Mouse (Mus musculus): ENCODE data around the gene 1110002E22Rik.

The 1110002E22Rik gene

GRCm38 (mm10) chr3:138064732-138065645 is at the start of gene 1110002E22Rik:
1110002E22Rik (plus strand) TSS chr3:138065052.
- DNase-seq (ENCODE audit: low spot score), result no peak

- no peak for DNase-seq (ENCODE audit: low spot score)
These were observed 48.0 kb upstream of the 1110002E22Rik start for GRCm38 (mm10) chr3:138016810-138017209.

GRCm38 (mm10) chr3:138022003-138022402 is 42.8 kb upstream of the 1110002E22Rik start:
- DNase-seq (ENCODE audit: low spot score), result no peak

GRCm38 (mm10) chr3:138022651-138023050 is 42.2 kb upstream of the 1110002E22Rik start:
- DNase-seq (ENCODE audit: low spot score), result no peak

- DNase-seq (ENCODE audit: low spot score), result no peak
These were observed 38.6 kb upstream of the 1110002E22Rik start for GRCm38 (mm10) chr3:138026286-138026685.

- no peak for DNase-seq (ENCODE audit: low spot score)
These were observed 37.1 kb upstream of the 1110002E22Rik start for GRCm38 (mm10) chr3:138027575-138028362.

GRCm38 (mm10) chr3:138029351-138029750 is 35.5 kb upstream of the 1110002E22Rik start:
- DNase-seq (ENCODE audit: low spot score), result no peak

- DNase-seq (ENCODE audit: low spot score), result no peak
These were observed 34.3 kb upstream of the 1110002E22Rik start for GRCm38 (mm10) chr3:138030563-138030962.

- DNase-seq (ENCODE audit: low spot score), result no peak
These were observed 30.9 kb upstream of the 1110002E22Rik start for GRCm38 (mm10) chr3:138033986-138034385.

GRCm38 (mm10) chr3:138040938-138041337 is 23.9 kb upstream of the 1110002E22Rik start:
- no peak for DNase-seq (ENCODE audit: low spot score)

GRCm38 (mm10) chr3:138041591-138042301 is 23.1 kb upstream of the 1110002E22Rik start:
- DNase-seq (ENCODE audit: low spot score), result no peak

GRCm38 (mm10) chr3:138043316-138043715 is 21.5 kb upstream of the 1110002E22Rik start:
- DNase-seq (ENCODE audit: low spot score), result no peak

GRCm38 (mm10) chr3:138049555-138049954 is 15.3 kb upstream of the 1110002E22Rik start:
- DNase-seq (ENCODE audit: low spot score), result no peak

- DNase-seq (ENCODE audit: low spot score), result no peak
These were observed 14.1 kb upstream of the 1110002E22Rik start for GRCm38 (mm10) chr3:138050772-138051171.

GRCm38 (mm10) chr3:138051431-138051830 is 13.4 kb upstream of the 1110002E22Rik start:
- no peak for DNase-seq (ENCODE audit: low spot score)

GRCm38 (mm10) chr3:138053969-138054368 is 10.9 kb upstream of the 1110002E22Rik start:
- no peak for DNase-seq (ENCODE audit: low spot score)

GRCm38 (mm10) chr3:138056976-138057375 is 7.9 kb upstream of the 1110002E22Rik start:
- no peak for DNase-seq (ENCODE audit: low spot score)

GRCm38 (mm10) chr3:138058226-138058625 is 6.6 kb upstream of the 1110002E22Rik start:
- no peak for DNase-seq (ENCODE audit: low spot score)

GRCm38 (mm10) chr3:138060429-138060828 is 4.4 kb upstream of the 1110002E22Rik start:
- no peak for DNase-seq (ENCODE audit: low spot score)

- no peak for DNase-seq (ENCODE audit: low spot score)
These were observed 3.5 kb upstream of the 1110002E22Rik start for GRCm38 (mm10) chr3:138061205-138061911.

- DNase-seq (ENCODE audit: low spot score), result no peak
These were observed 2.2 kb upstream of the 1110002E22Rik start for GRCm38 (mm10) chr3:138062673-138063072.

All from spleen, adult 12 weeks (tissue).